Mouse (Mus musculus): ENCODE data around the gene Lancl1.

DNA sequence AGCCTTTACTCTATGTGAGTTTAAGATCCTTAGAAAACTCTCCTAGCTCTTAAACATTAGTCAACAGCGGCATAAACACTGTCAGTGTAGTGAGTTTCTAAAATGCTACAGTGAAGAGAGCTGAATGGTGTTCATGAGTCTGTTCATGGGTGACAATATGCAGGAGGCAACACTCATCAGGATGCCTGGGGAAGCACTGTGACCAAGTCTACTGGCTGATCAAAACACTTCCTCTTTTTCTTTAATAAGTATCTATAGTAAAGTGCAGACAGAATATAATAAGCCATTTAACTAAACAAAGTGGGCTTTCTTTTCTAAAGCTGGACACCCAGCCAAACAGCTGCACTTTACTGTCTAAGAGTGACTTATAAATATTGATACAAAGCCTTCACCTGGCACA, 37.3 kb downstream of the Lancl1 start:
- TF ChIP-seq CTCF (IDR thresholded peaks at IDR 0.05; ENCODE audit: low read depth, low read length) (no peak), TAL1 (conservative IDR thresholded peaks at IDR 0.05; ENCODE audit: low read depth, low read length) (no peak), POLR2AphosphoS5 (IDR thresholded peaks at IDR 0.05; ENCODE audit: insufficient replicate concordance, low read depth, low read length) (no peak), GATA2 (IDR thresholded peaks at IDR 0.05; ENCODE audit: borderline replicate concordance, low read depth, low read length) (no peak), GATA1 (IDR thresholded peaks at IDR 0.05; ENCODE audit: borderline replicate concordance, low read length) (no peak)

All from G1E (cell line).